Mouse (Mus musculus) layer of hippocampus, adult 6 months (tissue): ENCODE data around the gene Pef1. TPM values are rescaled to one million over a fixed set of nuclear protein-coding genes. Genes with fewer than 3 reads are reported as not detected.

Experiments
- long read RNA-seq, 2 experiments: library from polyadenylated mRNA; unstranded; transcript quantifications; one replicate each; pipeline ENCODE4 v2.0.0; 2019 to 2020
- polyA plus RNA-seq: library from polyadenylated mRNA; unstranded; fragments of <200 nt; fragmentation: Nextera tagmentation; gene quantifications from 2 replicates; pipeline ENCODE4 v1.2.3, GENCODE M21; 2021

Gene Pef1
- polyA plus RNA-seq = 91.2 and 98.3 TPM in 2 replicates
- long read RNA-seq, experiment 1, transcript Pef1-201 (5 exons, 1,551 nt) = major isoform, 146 of 164 reads
- long read RNA-seq, experiment 1, partial matches to known transcripts = 16 of 164 reads
- long read RNA-seq, experiment 1, other reads (novel, unspliced or antisense) = 2 of 164 reads
- long read RNA-seq, experiment 2, transcript Pef1-201 (5 exons, 1,551 nt) = major isoform, 294 of 312 reads
- long read RNA-seq, experiment 2, partial matches to known transcripts = 12 of 312 reads
- long read RNA-seq, experiment 2, other reads (novel, unspliced or antisense) = 6 of 312 reads

DNA sequence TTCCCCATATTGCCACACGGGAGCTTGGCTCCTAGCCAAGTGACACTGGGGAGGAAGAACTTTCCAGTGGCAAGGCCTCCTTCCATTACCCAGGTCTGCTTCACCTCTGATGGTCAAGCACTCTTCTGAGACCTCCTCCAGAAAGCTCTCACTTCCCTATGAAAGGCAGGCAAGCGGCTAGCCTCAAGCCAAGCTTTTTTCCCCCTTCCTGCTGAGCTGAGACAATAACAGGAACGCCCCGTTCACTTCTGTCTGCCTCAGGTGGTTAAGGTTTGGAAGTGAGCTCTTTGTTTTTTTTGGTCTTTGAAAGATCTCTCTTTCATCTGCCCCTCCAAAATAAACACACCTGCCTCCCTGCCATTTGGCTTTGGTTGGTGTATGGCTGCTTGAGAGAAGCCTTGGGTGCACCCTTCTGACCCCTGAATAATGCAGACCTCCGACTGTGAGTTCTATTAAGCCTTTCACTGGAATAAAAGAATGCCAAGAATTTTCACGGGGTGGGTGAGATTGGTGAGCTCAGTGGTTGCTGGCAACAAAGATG is at the start of gene Pef1:
Gene Pef1 (plus strand): TSS at position 448 of the 541 bp plus-strand sequence.

DNA sequence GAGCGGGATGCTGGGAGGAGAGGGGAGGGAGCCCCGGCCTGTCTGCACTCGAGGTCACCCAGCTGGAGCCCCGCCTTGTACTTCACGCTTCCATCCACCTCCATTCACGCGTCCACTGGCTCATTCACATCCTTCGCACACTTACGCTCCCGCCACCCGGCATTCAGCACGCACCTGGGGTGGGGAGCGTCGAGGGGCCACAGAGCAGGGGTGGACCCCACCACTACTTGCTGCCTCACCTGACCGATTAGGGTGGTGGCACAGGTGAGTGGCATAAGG is 36.8 kb downstream of the Pef1 start, which contains the start of gene Hcrtr1:
Gene Hcrtr1 (minus strand): TSS at position 146 of the 279 bp plus-strand sequence.

DNA sequence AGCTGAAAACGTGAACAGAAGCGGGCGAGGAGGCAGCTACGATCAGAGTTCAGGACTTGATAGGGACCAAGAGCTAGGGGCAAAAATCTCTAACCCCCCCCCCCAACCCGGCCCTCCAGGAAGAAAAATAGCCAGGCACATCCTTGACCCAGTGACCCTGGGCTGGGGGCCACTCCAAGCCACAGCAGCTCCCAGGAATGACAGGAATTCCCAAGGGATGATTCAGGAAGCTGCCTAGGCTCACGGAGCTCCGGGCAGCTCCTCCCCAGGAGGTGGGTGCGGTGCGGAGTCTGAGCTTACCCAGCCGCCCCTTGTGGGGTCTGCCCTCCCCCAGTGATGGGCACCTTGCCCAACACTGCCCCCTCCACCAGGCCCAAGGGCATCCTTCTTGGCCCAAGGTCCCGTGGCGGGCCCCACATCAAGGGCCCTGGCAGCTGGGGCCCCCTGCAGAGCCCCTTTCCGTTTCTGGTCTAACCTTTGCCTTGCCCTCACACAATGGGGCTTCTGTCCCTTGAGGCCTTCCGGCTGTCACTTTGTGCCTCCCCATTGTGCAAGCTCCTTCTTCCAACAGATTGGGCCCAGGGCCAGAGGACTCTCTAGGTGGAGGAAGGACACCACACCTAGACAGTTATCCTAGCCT is 72.8 kb downstream of the Pef1 start, which contains the start of gene Tinagl1:
Gene Tinagl1 (minus strand): TSS at position 51 of the 640 bp plus-strand sequence.

Other genes with a start within 250 kb of the Pef1 start
- 0.08 TPM in 1 of 2 replicates, not detected in the other for gene Spocd1, start 173.3 kb upstream of the Pef1 start, polyA plus RNA-seq
- 43.6 and 45.8 TPM in 2 replicates for gene Adgrb2, start 117.7 kb upstream of the Pef1 start, polyA plus RNA-seq
- gene Col16a1, start 54.7 kb upstream of the Pef1 start, polyA plus RNA-seq = 0.53 and 1.4 TPM in 2 replicates
- gene Hcrtr1, start 36.8 kb downstream of the Pef1 start, polyA plus RNA-seq = 0.59 and 1.3 TPM in 2 replicates
- gene Tinagl1, start 72.6 kb downstream of the Pef1 start, polyA plus RNA-seq = 8.9 and 13.1 TPM in 2 replicates
- 0.72 TPM in 1 of 2 replicates, not detected in the other for gene Gm853, start 119.8 kb downstream of the Pef1 start, polyA plus RNA-seq
- 10.0 and 16.2 TPM in 2 replicates for gene Serinc2, start 176.6 kb downstream of the Pef1 start, polyA plus RNA-seq
- 263 and 271 TPM in 2 replicates for gene Fabp3, start 206.0 kb downstream of the Pef1 start, polyA plus RNA-seq
- 1.0 and 1.2 TPM in 2 replicates for gene Gm10570, start 206.1 kb downstream of the Pef1 start, polyA plus RNA-seq